14 mouse cellular contexts compared by ENCODE assay signal in genomic region chr3:151902216-151902827, GRCm38 (mm10).
"Had no signal": no experiment of that assay in that cellular context is flagged by ENCODE, and none has a peak within 500 bp of the region (broad histone marks: within the 10 kb centered on the region; RNA-seq: fewer than 3 reads in every experiment).

No protein-coding gene starts in this region.

- H3K27ac ChIP-seq: kidney, embryonic 15.5 days; liver, embryonic 14.5 days; midbrain, embryonic 10.5 days; neural tube, embryonic 12.5 days had no signal

- H3K4me3 ChIP-seq: kidney, embryonic 15.5 days; midbrain, embryonic 10.5 days; neural tube, embryonic 12.5 days had no signal

- H3K36me3 ChIP-seq: kidney, embryonic 15.5 days; midbrain, embryonic 10.5 days; neural tube, embryonic 12.5 days had no signal

- H3K9ac ChIP-seq: kidney, embryonic 15.5 days; liver, embryonic 14.5 days; neural tube, embryonic 12.5 days had no signal

- H3K27me3 ChIP-seq: kidney, embryonic 15.5 days; neural tube, embryonic 12.5 days had no signal

- H3K4me2 ChIP-seq: kidney, embryonic 15.5 days; neural tube, embryonic 12.5 days had no signal

- H3K9me3 ChIP-seq: kidney, embryonic 15.5 days; midbrain, embryonic 10.5 days; neural tube, embryonic 12.5 days had no signal

- ATAC-seq: lung, postnatal 0 days had no signal

- DNase-seq: kidney, adult 2 months; kidney, postnatal 36 days; layer of hippocampus, adult 9-11 months; layer of hippocampus, postnatal 36 days; lung, adult 18-20 months; lung, postnatal 4 days; midbrain, embryonic 14.5 days; right cerebral cortex, postnatal 14 days; thymus, postnatal 36 days had no signal

- H3K4me1 ChIP-seq: kidney, embryonic 15.5 days; midbrain, embryonic 10.5 days; neural tube, embryonic 12.5 days had no signal
